Mouse (Mus musculus) stomach, postnatal 0 days (tissue): ENCODE measurements around the gene Eif4g3. TPM values are rescaled to one million over a fixed set of nuclear protein-coding genes. Genes with fewer than 3 reads are reported as not detected.

Experiments used
- ATAC-seq: fragments of 200-750 bp; cut with Nextera tagmentation; 2 replicates; pipeline ENCODE4 v1.8.0; 2017; ENCODE audit not compliant: low FRiP score, low TSS enrichment
- DNase-seq: peaks from one replicate; pipeline ENCODE4 v3.0.0-alpha.2; 2016; ENCODE audit warnings: low spot score
- H3K27ac ChIP-seq: fragments of 300-500 bp; sonication (generic); replicated peaks from 2 replicates; pipeline ENCODE4 v1.5.1; 2014; ENCODE audit warnings: mild to moderate bottlenecking, control low read depth
- H3K27me3 ChIP-seq: fragments of 300-500 bp; sonication (generic); 2 replicates; pipeline ENCODE4 v1.6.1; 2014; ENCODE audit warnings: low read length; ENCODE audit not compliant: control insufficient read depth, insufficient read depth
- H3K36me3 ChIP-seq: fragments of 300-500 bp; sonication (generic); 2 replicates; pipeline ENCODE4 v1.6.1; 2014; ENCODE audit warnings: low read length, mixed read lengths; ENCODE audit not compliant: control insufficient read depth, insufficient read depth
- H3K4me1 ChIP-seq: fragments of 300-500 bp; sonication (generic); replicated peaks from 2 replicates; pipeline ENCODE4 v1.6.1; 2014; ENCODE audit warnings: antibody characterized with exemption; ENCODE audit not compliant: control insufficient read depth, insufficient read depth
- H3K4me2 ChIP-seq: fragments of 300-500 bp; sonication (generic); replicated peaks from 2 replicates; pipeline ENCODE4 v1.6.1; 2014; ENCODE audit warnings: low read depth, mild to moderate bottlenecking, control low read depth, moderate library complexity
- H3K4me3 ChIP-seq: fragments of 300-500 bp; sonication (generic); 2 replicates; pipeline ENCODE4 v1.5.1; 2014; ENCODE audit warnings: low read depth, low read length, control low read depth
- H3K9ac ChIP-seq: fragments of 300-500 bp; sonication (generic); 2 replicates; pipeline ENCODE4 v1.6.1; 2014; ENCODE audit warnings: mild to moderate bottlenecking, low read length, control low read depth, mixed read lengths
- H3K9me3 ChIP-seq: fragments of 300-500 bp; sonication (generic); 2 replicates; pipeline ENCODE4 v1.6.1; 2016; ENCODE audit warnings: low read length; ENCODE audit not compliant: control insufficient read depth
- CTCF ChIP-seq: IDR thresholded peaks from 2 replicates; pipeline ENCODE4 v1.5.1; 2016; ENCODE audit warnings: antibody characterized with exemption, low read depth, mild to moderate bottlenecking, moderate library complexity
- EP300 ChIP-seq: optimal IDR thresholded peaks from 2 replicates; pipeline ENCODE3; 2016; ENCODE audit warnings: antibody characterized with exemption
- WGBS: fragments of 180-500 bp; shearing (Covaris S2); extraction: QIAGEN DNeasy Blood & Tissue Kit; methylation state at CpG from one replicate; pipeline ENCODE4 v1.1.7; 2014; 5-methylcytosine and 5-hydroxymethylcytosine counted together
- polyA plus RNA-seq: library from polyadenylated mRNA; unstranded; fragments of >200 nt; fragmentation: Nextera tagmentation; extraction: Ambion mirVana; gene quantifications from 2 replicates; pipeline ENCODE4 v1.2.1, GENCODE M21; 2015

The Eif4g3 gene
- polyA plus RNA-seq, 1 experiment from 2014 or later: 11.4 TPM

GRCm38 (mm10) chr4:138169420-138169819, 176.6 kb downstream of the Eif4g3 start:
- Histone ChIP-seq H3K27me3 (no peaks in the 10 kb centered on the region), H3K27ac (no peak overlapping the region), H3K9ac (no peak overlapping the region), H3K36me3 (peaks cover 16% of the 10 kb centered on the region), H3K4me1 (no peaks in the 10 kb centered on the region), H3K4me2 (no peak overlapping the region), H3K9me3 (no peaks in the 10 kb centered on the region), H3K4me3 (no peak overlapping the region)
- WGBS: 84% methylated on average over 4 of the region's 4 CpGs
- DNase-seq (no peak), ATAC-seq (no peak)
- TF ChIP-seq EP300 (no peak), CTCF (no peak)

GRCm38 (mm10) chr4:138172686-138173085, 179.9 kb downstream of the Eif4g3 start:
- DNase-seq: no peak
- ATAC-seq: no peak
- Histone ChIP-seq H3K36me3 (peaks cover 25% of the 10 kb centered on the region), H3K4me2 (no peak overlapping the region), H3K9me3 (no peaks in the 10 kb centered on the region), H3K4me1 (no peaks in the 10 kb centered on the region), H3K4me3 (no peak overlapping the region), H3K27ac (no peak overlapping the region), H3K9ac (no peak overlapping the region), H3K27me3 (no peaks in the 10 kb centered on the region)
- TF ChIP-seq CTCF (no peak), EP300 (no peak)
- 94% methylated on average over 4 of the region's 4 CpGs for WGBS

GRCm38 (mm10) chr4:138179391-138179790, 186.6 kb downstream of the Eif4g3 start:
- Histone ChIP-seq H3K9ac (no peak overlapping the region), H3K4me2 (no peak overlapping the region), H3K36me3 (peaks cover 32% of the 10 kb centered on the region), H3K4me1 (no peaks in the 10 kb centered on the region), H3K4me3 (no peak overlapping the region), H3K27me3 (no peaks in the 10 kb centered on the region), H3K9me3 (no peaks in the 10 kb centered on the region), H3K27ac (no peak overlapping the region)
- TF ChIP-seq CTCF: no peak
- TF ChIP-seq EP300: no peak
- no peak for ATAC-seq
- 93% methylated on average over 5 of the region's 5 CpGs for WGBS
- DNase-seq: no peak

- Histone ChIP-seq H3K4me1 (no peaks in the 10 kb centered on the region), H3K4me2 (no peak overlapping the region), H3K9ac (no peak overlapping the region), H3K4me3 (no peak overlapping the region), H3K9me3 (no peaks in the 10 kb centered on the region), H3K27ac (no peak overlapping the region), H3K36me3 (peaks cover 36% of the 10 kb centered on the region), H3K27me3 (no peaks in the 10 kb centered on the region)
- ATAC-seq (no peak), DNase-seq (no peak)
- TF ChIP-seq CTCF (no peak), EP300 (no peak)
- WGBS: 94% methylated on average over 4 of the region's 4 CpGs
Observed at GRCm38 (mm10) chr4:138180719-138181118, 187.9 kb downstream of the Eif4g3 start.

DNA sequence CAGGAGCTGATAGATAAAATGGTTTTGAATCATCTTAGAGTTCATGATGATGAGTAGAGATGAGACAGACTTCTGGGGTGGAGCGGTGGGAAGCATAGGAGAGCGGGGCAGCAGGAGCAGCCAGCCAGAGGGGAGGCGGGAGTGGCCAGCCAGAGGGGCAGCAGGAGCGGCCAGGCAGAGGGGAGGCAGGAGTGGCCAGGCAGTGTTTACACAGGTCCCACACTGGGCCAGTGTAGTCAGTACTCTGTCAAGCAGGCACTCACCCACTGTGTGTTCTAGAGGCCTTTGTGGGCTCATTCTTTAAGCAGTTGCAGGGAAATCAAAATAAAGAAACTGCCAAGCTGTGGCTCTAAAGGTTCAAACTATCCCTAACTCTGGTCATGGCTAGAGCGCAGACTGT, 191.2 kb downstream of the Eif4g3 start:
- TF ChIP-seq CTCF (no peak), EP300 (no peak)
- no peak overlapping the region for H3K4me2 ChIP-seq
- WGBS: 72% methylated on average over 5 of the region's 5 CpGs
- H3K9me3 ChIP-seq: no peaks in the 10 kb centered on the region
- peaks cover 34% of the 10 kb centered on the region for H3K36me3 ChIP-seq
- no peaks in the 10 kb centered on the region for H3K4me1 ChIP-seq
- no peak overlapping the region for H3K4me3 ChIP-seq
- no peaks in the 10 kb centered on the region for H3K27me3 ChIP-seq
- DNase-seq (no peak), ATAC-seq (no peak)
- no peak overlapping the region for H3K9ac ChIP-seq
- H3K27ac ChIP-seq: no peak overlapping the region

- no peak overlapping the region for H3K27ac ChIP-seq
Observed at GRCm38 (mm10) chr4:138184573-138184981, 191.8 kb downstream of the Eif4g3 start.

More at GRCm38 (mm10) chr4:138184573-138184981, 191.8 kb downstream of the Eif4g3 start:
- ATAC-seq: no peak
- WGBS: 68% methylated on average over 5 of the region's 5 CpGs
- no peak for DNase-seq
- H3K4me3 ChIP-seq: no peak overlapping the region
- H3K9ac ChIP-seq: no peak overlapping the region
- no peak overlapping the region for H3K4me2 ChIP-seq
- H3K9me3 ChIP-seq: no peaks in the 10 kb centered on the region
- no peak for TF ChIP-seq CTCF
- no peak for TF ChIP-seq EP300
- no peaks in the 10 kb centered on the region for H3K4me1 ChIP-seq
- H3K27me3 ChIP-seq: no peaks in the 10 kb centered on the region
- H3K36me3 ChIP-seq: peaks cover 34% of the 10 kb centered on the region
